Mouse (Mus musculus): ENCODE data around the gene Ccnd3. TPM values are rescaled to one million over a fixed set of nuclear protein-coding genes. Genes with fewer than 3 reads are reported as not detected.

Ccnd3 gene
- polyA plus RNA-seq, 1 experiment from 2014 or later = 530 TPM

DNA sequence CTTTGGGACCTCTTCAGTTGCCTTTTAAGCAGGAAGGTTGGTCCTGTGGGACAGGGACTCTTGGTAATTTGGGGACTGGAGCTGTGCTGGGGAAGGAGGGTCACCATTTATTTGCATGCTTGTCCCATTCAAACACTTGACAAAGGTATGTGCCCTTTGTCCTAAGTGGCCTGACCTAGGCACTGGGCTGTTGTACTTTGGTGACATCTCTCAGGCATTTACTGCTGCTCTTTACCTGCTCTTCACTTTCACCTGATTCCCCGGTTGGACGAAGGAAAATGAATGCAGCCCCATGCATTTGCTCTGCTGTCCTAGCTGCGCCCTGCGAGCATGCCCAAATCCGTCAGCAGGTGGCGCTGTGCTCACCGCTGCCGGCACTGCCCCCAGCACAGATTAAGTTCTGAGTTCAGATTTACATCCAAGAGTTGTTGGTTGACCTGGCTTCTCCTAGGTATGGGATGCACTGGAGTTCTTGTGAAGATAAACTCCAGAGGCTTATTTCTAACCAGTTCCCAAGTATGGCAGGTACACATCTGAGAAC lies 31.3 kb upstream of the Ccnd3 start:
- no peak overlapping the region for H3K9ac ChIP-seq (ENCODE audit: low read depth, low read length)
- no peaks in the 10 kb centered on the region for H3K9me3 ChIP-seq (ENCODE audit: control insufficient read depth, low read length)
- 8% methylated on average over 8 of the region's 8 CpGs for WGBS
- peaks cover 12% of the 10 kb centered on the region for H3K4me1 ChIP-seq (replicated peaks; ENCODE audit: control insufficient read depth, insufficient read depth, low read length)
- ATAC-seq (replicated peaks; ENCODE audit: low FRiP score) (no peak), DNase-seq (ENCODE audit: low spot score) (no peak)
- H3K27ac ChIP-seq (ENCODE audit: low read depth, low read length) = no peak overlapping the region
- H3K4me3 ChIP-seq (ENCODE audit: low read depth, low read length) = no peak overlapping the region
- peaks cover 14% of the 10 kb centered on the region for H3K27me3 ChIP-seq (replicated peaks; ENCODE audit: control insufficient read depth, insufficient read depth, low read length)
- no peak overlapping the region for H3K4me2 ChIP-seq
- no peaks in the 10 kb centered on the region for H3K36me3 ChIP-seq (ENCODE audit: control insufficient read depth, insufficient read depth, low read length)

DNA sequence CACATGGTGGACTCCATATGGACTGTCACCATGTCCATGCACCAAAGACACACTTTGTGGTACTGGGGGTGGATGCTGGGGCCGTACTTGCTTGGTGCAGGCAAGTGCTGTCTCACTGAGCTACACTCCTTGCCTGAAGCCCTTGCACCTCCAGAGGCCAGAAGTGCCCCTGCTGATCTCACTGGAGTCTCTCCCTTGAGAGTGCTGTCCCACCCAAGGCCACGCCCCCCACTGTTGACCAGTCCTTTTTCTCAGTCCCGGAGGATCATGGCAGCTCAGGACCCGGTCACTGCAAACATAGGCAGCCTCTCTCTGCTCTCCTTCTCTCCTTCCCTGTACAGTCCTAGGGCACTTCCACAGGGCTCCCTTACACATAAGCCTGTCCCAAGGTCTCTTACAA lies 30.6 kb upstream of the Ccnd3 start:
- no peak overlapping the region for H3K9ac ChIP-seq (ENCODE audit: low read depth, low read length)
- no peak for ATAC-seq (replicated peaks; ENCODE audit: low FRiP score)
- DNase-seq (ENCODE audit: low spot score) = no peak
- no peaks in the 10 kb centered on the region for H3K9me3 ChIP-seq (ENCODE audit: control insufficient read depth, low read length)
- no peaks in the 10 kb centered on the region for H3K36me3 ChIP-seq (ENCODE audit: control insufficient read depth, insufficient read depth, low read length)
- 67% methylated on average over 4 of the region's 4 CpGs for WGBS
- H3K4me2 ChIP-seq = no peak overlapping the region
- H3K4me1 ChIP-seq (replicated peaks; ENCODE audit: control insufficient read depth, insufficient read depth, low read length) = peaks cover 12% of the 10 kb centered on the region
- H3K27me3 ChIP-seq (replicated peaks; ENCODE audit: control insufficient read depth, insufficient read depth, low read length) = peaks cover 8% of the 10 kb centered on the region
- H3K27ac ChIP-seq (ENCODE audit: low read depth, low read length) = no peak overlapping the region
- no peak overlapping the region for H3K4me3 ChIP-seq (ENCODE audit: low read depth, low read length)

GRCm38 (mm10) chr17:47475181-47475580 lies 29.7 kb upstream of the Ccnd3 start:
- Histone ChIP-seq H3K36me3 (ENCODE audit: control insufficient read depth, insufficient read depth, low read length) (no peaks in the 10 kb centered on the region), H3K27me3 (replicated peaks; ENCODE audit: control insufficient read depth, insufficient read depth, low read length) (peaks cover 4% of the 10 kb centered on the region), H3K4me2 (no peak overlapping the region), H3K9me3 (ENCODE audit: control insufficient read depth, low read length) (no peaks in the 10 kb centered on the region), H3K27ac (ENCODE audit: low read depth, low read length) (no peak overlapping the region), H3K4me3 (ENCODE audit: low read depth, low read length) (no peak overlapping the region), H3K4me1 (replicated peaks; ENCODE audit: control insufficient read depth, insufficient read depth, low read length) (peaks cover 12% of the 10 kb centered on the region), H3K9ac (ENCODE audit: low read depth, low read length) (no peak overlapping the region)
- 77% methylated on average over 4 of the region's 4 CpGs for WGBS
- ATAC-seq (replicated peaks; ENCODE audit: low FRiP score) (no peak), DNase-seq (ENCODE audit: low spot score) (no peak)

DNA sequence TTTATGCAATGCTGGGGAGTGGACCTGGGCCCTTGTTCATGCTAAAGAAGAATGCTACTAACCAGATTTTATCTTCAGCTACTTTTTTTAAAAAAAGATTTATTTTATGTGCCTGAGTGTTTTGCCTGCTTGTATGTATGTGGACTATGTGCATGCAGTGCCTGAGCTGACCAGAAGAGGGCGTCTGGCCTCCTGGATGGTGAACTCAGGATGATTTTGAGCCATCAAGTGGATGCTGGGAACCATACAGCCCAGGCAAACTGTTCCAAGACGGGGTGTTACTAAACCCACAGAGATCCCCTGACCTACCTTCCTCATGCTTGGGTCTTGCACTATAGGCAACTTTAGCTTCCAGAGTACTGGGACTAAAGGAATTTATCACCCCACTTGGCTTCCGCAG lies 29.1 kb upstream of the Ccnd3 start:
- no peaks in the 10 kb centered on the region for H3K36me3 ChIP-seq (ENCODE audit: control insufficient read depth, insufficient read depth, low read length)
- H3K9ac ChIP-seq (ENCODE audit: low read depth, low read length) = no peak overlapping the region
- DNase-seq (ENCODE audit: low spot score) = no peak
- no peak; the same call in 1 of the 2 replicates for ATAC-seq (replicated peaks; ENCODE audit: low FRiP score)
- H3K4me1 ChIP-seq (replicated peaks; ENCODE audit: control insufficient read depth, insufficient read depth, low read length) = peaks cover 12% of the 10 kb centered on the region
- no peak overlapping the region for H3K4me3 ChIP-seq (ENCODE audit: low read depth, low read length)
- no peak overlapping the region for H3K4me2 ChIP-seq
- no peaks in the 10 kb centered on the region for H3K9me3 ChIP-seq (ENCODE audit: control insufficient read depth, low read length)
- 65% methylated on average over 3 of the region's 3 CpGs for WGBS
- no peak overlapping the region for H3K27ac ChIP-seq (ENCODE audit: low read depth, low read length)
- peaks cover 4% of the 10 kb centered on the region for H3K27me3 ChIP-seq (replicated peaks; ENCODE audit: control insufficient read depth, insufficient read depth, low read length)

DNA sequence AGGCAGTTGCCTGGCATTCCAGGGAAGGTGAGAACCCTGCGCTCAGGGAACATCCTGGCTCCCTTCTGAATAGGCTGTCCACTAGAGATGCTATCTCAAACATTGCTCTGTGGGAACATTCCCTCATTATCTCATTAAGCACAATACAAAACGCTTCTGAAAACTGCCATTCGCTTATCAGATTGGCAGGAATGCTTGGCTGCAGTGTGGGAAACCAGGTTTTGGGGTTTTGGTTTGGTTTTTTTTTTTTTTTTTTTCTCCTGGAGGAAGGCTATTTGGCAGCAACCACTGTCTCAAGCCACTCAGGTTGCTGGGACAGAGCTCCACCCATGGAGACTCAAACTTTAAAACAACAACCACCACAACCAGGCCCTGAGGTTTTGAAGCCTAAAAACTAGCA lies 25.0 kb upstream of the Ccnd3 start:
- Histone ChIP-seq H3K4me2 (no peak overlapping the region), H3K9ac (ENCODE audit: low read depth, low read length) (no peak overlapping the region), H3K27ac (ENCODE audit: low read depth, low read length) (no peak overlapping the region), H3K4me3 (ENCODE audit: low read depth, low read length) (no peak overlapping the region), H3K27me3 (replicated peaks; ENCODE audit: control insufficient read depth, insufficient read depth, low read length) (no peaks in the 10 kb centered on the region), H3K4me1 (replicated peaks; ENCODE audit: control insufficient read depth, insufficient read depth, low read length) (peaks cover 10% of the 10 kb centered on the region), H3K9me3 (ENCODE audit: control insufficient read depth, low read length) (no peaks in the 10 kb centered on the region), H3K36me3 (ENCODE audit: control insufficient read depth, insufficient read depth, low read length) (no peaks in the 10 kb centered on the region)
- 38% methylated on average over 3 of the region's 3 CpGs for WGBS
- ATAC-seq (replicated peaks; ENCODE audit: low FRiP score) = no peak
- DNase-seq (ENCODE audit: low spot score) = no peak

DNA sequence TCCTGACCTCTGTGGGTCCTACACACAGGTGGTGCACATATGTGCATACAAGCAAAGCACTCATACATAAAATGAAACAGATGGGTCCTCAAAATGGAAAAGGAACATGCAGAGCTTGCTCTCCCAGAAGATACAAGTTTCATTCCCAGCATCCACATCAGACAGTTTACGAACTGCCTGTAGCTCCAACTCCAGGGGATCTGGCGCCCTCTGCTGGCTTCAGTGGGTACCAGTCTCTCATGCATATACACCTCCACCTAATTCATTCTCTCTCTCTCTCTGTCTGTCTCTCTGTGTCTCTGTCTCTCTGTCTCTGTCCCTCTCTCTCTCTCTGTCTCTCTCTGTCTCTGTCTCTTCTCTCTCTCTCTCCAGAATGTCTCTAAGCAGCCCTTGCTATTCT lies 22.4 kb upstream of the Ccnd3 start:
- DNase-seq (ENCODE audit: low spot score) = no peak
- Histone ChIP-seq H3K4me2 (no peak overlapping the region), H3K27ac (ENCODE audit: low read depth, low read length) (no peak overlapping the region), H3K9ac (ENCODE audit: low read depth, low read length) (no peak overlapping the region), H3K27me3 (replicated peaks; ENCODE audit: control insufficient read depth, insufficient read depth, low read length) (no peaks in the 10 kb centered on the region), H3K4me1 (replicated peaks; ENCODE audit: control insufficient read depth, insufficient read depth, low read length) (peaks cover 25% of the 10 kb centered on the region), H3K4me3 (ENCODE audit: low read depth, low read length) (no peak overlapping the region), H3K9me3 (ENCODE audit: control insufficient read depth, low read length) (no peaks in the 10 kb centered on the region), H3K36me3 (ENCODE audit: control insufficient read depth, insufficient read depth, low read length) (no peaks in the 10 kb centered on the region)
- WGBS = 39% methylated on average over 2 of the region's 2 CpGs
- ATAC-seq (replicated peaks; ENCODE audit: low FRiP score) = no peak

- WGBS = 29% methylated on average over 1 of the region's 1 CpGs
Measured at GRCm38 (mm10) chr17:47484241-47484921, 20.5 kb upstream of the Ccnd3 start.

DNA sequence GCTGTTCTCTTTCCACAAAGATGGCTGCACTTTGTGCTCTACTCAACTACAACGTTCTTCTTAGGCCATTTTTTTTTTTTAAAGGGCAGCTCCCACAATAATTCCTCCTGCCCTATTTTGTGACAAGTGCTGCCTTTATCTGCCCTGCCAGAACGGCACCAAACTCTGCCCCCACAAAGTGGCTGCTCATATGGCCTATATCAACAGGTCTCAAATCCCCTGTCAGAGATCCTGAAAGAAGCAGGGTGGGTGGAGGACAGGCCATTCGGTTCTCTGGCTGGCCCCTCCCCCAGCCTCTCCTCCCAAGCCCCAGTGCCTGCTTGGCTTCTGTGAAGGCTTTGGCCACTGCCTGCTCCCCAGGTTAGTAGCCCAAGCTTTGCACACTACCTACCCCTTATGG lies 19.9 kb upstream of the Ccnd3 start:
- H3K27ac ChIP-seq (ENCODE audit: low read depth, low read length) = peak overlapping the region; percentile 93
- no peaks in the 10 kb centered on the region for H3K27me3 ChIP-seq (replicated peaks; ENCODE audit: control insufficient read depth, insufficient read depth, low read length)
- H3K9ac ChIP-seq (ENCODE audit: low read depth, low read length) = peak overlapping the region; percentile 49; the same call in 1 of the 2 replicates
- peak overlapping the region; percentile 43 for H3K4me2 ChIP-seq
- ATAC-seq (replicated peaks; ENCODE audit: low FRiP score) (peak; percentile 73), DNase-seq (ENCODE audit: low spot score) (no peak)
- 8% methylated on average over 3 of the region's 3 CpGs for WGBS
- peaks cover 25% of the 10 kb centered on the region for H3K4me1 ChIP-seq (replicated peaks; ENCODE audit: control insufficient read depth, insufficient read depth, low read length)
- no peak overlapping the region for H3K4me3 ChIP-seq (ENCODE audit: low read depth, low read length)
- H3K36me3 ChIP-seq (ENCODE audit: control insufficient read depth, insufficient read depth, low read length) = peaks cover 13% of the 10 kb centered on the region
- H3K9me3 ChIP-seq (ENCODE audit: control insufficient read depth, low read length) = no peaks in the 10 kb centered on the region

More at GRCm38 (mm10) chr17:47484241-47484921, 20.5 kb upstream of the Ccnd3 start:
- Histone ChIP-seq H3K27ac (ENCODE audit: low read depth, low read length) (peak overlapping the region; percentile 93), H3K27me3 (replicated peaks; ENCODE audit: control insufficient read depth, insufficient read depth, low read length) (no peaks in the 10 kb centered on the region), H3K36me3 (ENCODE audit: control insufficient read depth, insufficient read depth, low read length) (peaks cover 7% of the 10 kb centered on the region), H3K9ac (ENCODE audit: low read depth, low read length) (peak overlapping the region; percentile 49; the same call in 1 of the 2 replicates), H3K4me2 (peak overlapping the region; percentile 43), H3K9me3 (ENCODE audit: control insufficient read depth, low read length) (no peaks in the 10 kb centered on the region), H3K4me3 (ENCODE audit: low read depth, low read length) (no peak overlapping the region), H3K4me1 (replicated peaks; ENCODE audit: control insufficient read depth, insufficient read depth, low read length) (peaks cover 25% of the 10 kb centered on the region)
- ATAC-seq (replicated peaks; ENCODE audit: low FRiP score) (peak; percentile 77), DNase-seq (ENCODE audit: low spot score) (no peak)

DNA sequence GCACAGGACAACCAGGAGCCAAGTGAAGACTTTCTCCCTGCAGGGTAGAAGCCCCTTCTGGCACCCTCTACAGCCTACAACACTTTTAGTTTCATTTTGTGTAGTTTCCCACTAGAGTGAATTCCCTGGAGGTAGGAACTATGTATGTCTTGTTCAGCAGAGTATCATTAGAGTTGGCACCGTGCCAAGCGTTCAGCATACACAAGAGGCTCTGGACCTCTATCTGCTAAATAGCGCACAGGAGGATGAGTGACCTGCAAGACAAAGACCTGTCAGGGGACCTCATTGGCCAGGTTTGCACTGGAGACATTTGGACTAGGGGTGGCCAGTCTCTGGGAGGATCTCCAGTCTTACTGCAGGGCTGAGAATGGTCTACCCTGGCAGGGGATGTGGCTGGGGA lies 19.1 kb upstream of the Ccnd3 start:
- H3K4me2 ChIP-seq = no peak overlapping the region
- H3K36me3 ChIP-seq (ENCODE audit: control insufficient read depth, insufficient read depth, low read length) = peaks cover 13% of the 10 kb centered on the region
- ATAC-seq (replicated peaks; ENCODE audit: low FRiP score) (no peak), DNase-seq (ENCODE audit: low spot score) (no peak)
- H3K4me3 ChIP-seq (ENCODE audit: low read depth, low read length) = no peak overlapping the region
- H3K4me1 ChIP-seq (replicated peaks; ENCODE audit: control insufficient read depth, insufficient read depth, low read length) = peaks cover 25% of the 10 kb centered on the region
- H3K27ac ChIP-seq (ENCODE audit: low read depth, low read length) = peak overlapping the region; percentile 93; the same call in 1 of the 2 replicates
- no peaks in the 10 kb centered on the region for H3K27me3 ChIP-seq (replicated peaks; ENCODE audit: control insufficient read depth, insufficient read depth, low read length)
- no peaks in the 10 kb centered on the region for H3K9me3 ChIP-seq (ENCODE audit: control insufficient read depth, low read length)
- WGBS = 90% methylated on average over 3 of the region's 3 CpGs
- no peak overlapping the region for H3K9ac ChIP-seq (ENCODE audit: low read depth, low read length)

Measured in liver, embryonic 11.5 days (tissue).